Mouse (Mus musculus) layer of hippocampus, postnatal 14 days (tissue): ENCODE data around the gene Nostrin. TPM values are rescaled to one million over a fixed set of nuclear protein-coding genes. Genes with fewer than 3 reads are reported as not detected.
A peak's percentile ranks its signal among the peaks of the same experiment; 100 is the strongest.

ENCODE experiments used
- DNase-seq, 2 experiments: peaks; one replicate each; pipeline ENCODE4 v3.0.0; 2021 to 2022; ENCODE audit warnings: low spot score in 2 of 2, mixed read lengths in 1 of 2
- total RNA-seq, 2 experiments: library from RNA; stranded (reverse); gene quantifications; 2 replicates each; pipeline ENCODE4 v1.2.3; 2021

Gene Nostrin
- total RNA-seq, 2 experiments from 2014 or later: 5.7 to 7.5 TPM

GRCm38 (mm10) chr2:69128321-69128720, 7.3 kb upstream of the Nostrin start:
- no peak for DNase-seq

GRCm38 (mm10) chr2:69128921-69129395, 6.6 kb upstream of the Nostrin start:
- DNase-seq: no peak

GRCm38 (mm10) chr2:69129425-69130210, 6.0 kb upstream of the Nostrin start:
- DNase-seq: no peak

- no peak for DNase-seq
These were observed 3.6 kb upstream of the Nostrin start for GRCm38 (mm10) chr2:69132046-69132445.

GRCm38 (mm10) chr2:69132488-69133040, 3.0 kb upstream of the Nostrin start:
- no peak for DNase-seq

- no peak for DNase-seq
These were observed 1.4 kb upstream of the Nostrin start for GRCm38 (mm10) chr2:69134186-69134585.

GRCm38 (mm10) chr2:69134937-69135336, 663 bp upstream of the Nostrin start:
- no peak for DNase-seq

- no peak for DNase-seq
These were observed 1.9 kb downstream of the Nostrin start for GRCm38 (mm10) chr2:69137406-69138084.

GRCm38 (mm10) chr2:69138759-69139158, 3.2 kb downstream of the Nostrin start:
- no peak for DNase-seq

- DNase-seq: no peak
These were observed 4.6 kb downstream of the Nostrin start for GRCm38 (mm10) chr2:69140215-69140614.

GRCm38 (mm10) chr2:69140816-69141215, 5.2 kb downstream of the Nostrin start:
- no peak for DNase-seq

- no peak for DNase-seq
These were observed 13.1 kb downstream of the Nostrin start for GRCm38 (mm10) chr2:69148691-69149090.

GRCm38 (mm10) chr2:69149154-69149553, 13.6 kb downstream of the Nostrin start:
- DNase-seq: no peak

GRCm38 (mm10) chr2:69150841-69151240, 15.2 kb downstream of the Nostrin start:
- no peak for DNase-seq

- no peak for DNase-seq
These were observed 20.3 kb downstream of the Nostrin start for GRCm38 (mm10) chr2:69155861-69156260.

- no peak for DNase-seq
These were observed 20.7 kb downstream of the Nostrin start for GRCm38 (mm10) chr2:69156283-69156682.

- DNase-seq: no peak
These were observed 23.3 kb downstream of the Nostrin start for GRCm38 (mm10) chr2:69158907-69159306.

GRCm38 (mm10) chr2:69170395-69171077, 34.9 kb downstream of the Nostrin start:
- DNase-seq: no peak

- peak in 1 of 2 experiments; percentile 12 for DNase-seq
These were observed 39.7 kb downstream of the Nostrin start for GRCm38 (mm10) chr2:69175296-69175695.

- DNase-seq: no peak
These were observed 44.1 kb downstream of the Nostrin start for GRCm38 (mm10) chr2:69179721-69180120.

- DNase-seq: no peak
These were observed 52.4 kb downstream of the Nostrin start for GRCm38 (mm10) chr2:69187990-69188389.
